In the genomic region with DNA sequence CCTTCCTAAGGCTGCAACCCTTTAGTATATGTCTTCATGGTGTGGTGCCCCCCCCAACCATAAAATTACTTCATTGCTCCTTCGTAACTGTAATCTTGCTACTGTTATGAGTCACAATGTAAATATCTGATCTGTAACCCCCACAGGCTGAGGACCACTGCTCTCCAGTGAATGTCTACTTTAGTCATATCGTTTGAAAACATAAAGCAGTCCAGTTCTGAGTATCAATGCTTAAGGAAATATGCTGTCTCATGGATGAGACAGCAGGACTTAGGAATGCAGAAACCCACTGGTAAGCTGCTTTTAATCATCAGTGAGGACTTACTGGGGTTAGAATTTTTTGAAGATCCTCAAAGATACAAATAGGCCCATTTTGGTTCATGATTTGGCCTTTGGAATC, we compare ENCODE assay signal across 13 mouse cellular contexts. TPM values are rescaled to one million over a fixed set of nuclear protein-coding genes. Genes with fewer than 3 reads are reported as not detected.
DNase-seq lines count a peak whose midpoint lies in the region; ATAC-seq and TF ChIP-seq lines count a peak whose summit lies in the region.
"Had no signal": no experiment of that assay in that cellular context is flagged by ENCODE, and none has a peak within 500 bp of the region (broad histone marks: within the 10 kb centered on the region; RNA-seq: fewer than 3 reads in every experiment).

No protein-coding gene starts in this region.

- peaks cover 29% of the 10 kb centered on the region for H3K4me1 ChIP-seq in liver, embryonic 11.5 days (replicated peaks; ENCODE audit: control insufficient read depth, insufficient read depth, low read length)
- peaks cover 35% of the 10 kb centered on the region for H3K4me1 ChIP-seq in hindbrain, embryonic 15.5 days (replicated peaks)
- H3K4me1 ChIP-seq in midbrain, postnatal 0 days (ENCODE audit: insufficient read depth, low read length), result no peaks in the 10 kb centered on the region

- TF ChIP-seq CTCF in midbrain, postnatal 0 days (IDR thresholded peaks at IDR 0.05), result no peak

- H3K9ac ChIP-seq in liver, embryonic 11.5 days (ENCODE audit: low read depth, low read length), result peak overlapping the region; percentile 25; the same call in 1 of the 2 replicates
- no peak overlapping the region for H3K9ac ChIP-seq in hindbrain, embryonic 15.5 days
- no peak overlapping the region for H3K9ac ChIP-seq in midbrain, postnatal 0 days (replicated peaks; ENCODE audit: low read length, poor library complexity, severe bottlenecking)
- H3K9ac ChIP-seq: lung, embryonic 15.5 days had no signal

- H3K36me3 ChIP-seq in liver, embryonic 11.5 days (ENCODE audit: control insufficient read depth, insufficient read depth, low read length), result no peaks in the 10 kb centered on the region; the same call in 1 of the 2 replicates
- H3K36me3 ChIP-seq in hindbrain, embryonic 15.5 days, result no peaks in the 10 kb centered on the region
- H3K36me3 ChIP-seq in midbrain, postnatal 0 days (ENCODE audit: insufficient read depth, low read length), result no peaks in the 10 kb centered on the region
- H3K36me3 ChIP-seq: lung, embryonic 15.5 days had no signal

- 0 out of 2 replicates have a peak overlapping the region, but pooled peaks have one; percentile 8 for H3K4me3 ChIP-seq in liver, embryonic 11.5 days (ENCODE audit: low read depth, low read length)
- no peak overlapping the region for H3K4me3 ChIP-seq in hindbrain, embryonic 15.5 days
- no peak overlapping the region for H3K4me3 ChIP-seq in midbrain, postnatal 0 days (ENCODE audit: low read depth, low read length)
- H3K4me3 ChIP-seq: lung, embryonic 15.5 days had no signal

- DNase-seq in liver, embryonic 11.5 days (ENCODE audit: low spot score), result no peak
- DNase-seq in liver, result no peak
- DNase-seq in c-Kit-negative CD71-positive TER-119-positive erythroid progenitor cells, embryonic 14.5 days (ENCODE audit: low read depth, low spot score), result peak; percentile 55
- no peak for DNase-seq in midbrain, postnatal 0 days (ENCODE audit: low spot score)
- DNase-seq in ovary, adult 18-20 months (ENCODE audit: low spot score), result no peak
- no peak for DNase-seq in frontal cortex, postnatal 25 days (ENCODE audit: low spot score in 2 of 2)
- DNase-seq: adrenal gland, postnatal 36 days; cerebellum, adult 18-20 months had no signal

- 52% methylated on average over 2 of the region's 2 CpGs for WGBS in liver, embryonic 11.5 days
- WGBS in hindbrain, embryonic 15.5 days, result 76% methylated on average over 2 of the region's 2 CpGs
- WGBS in midbrain, postnatal 0 days, result 71% methylated on average over 2 of the region's 2 CpGs

- H3K9me3 ChIP-seq in liver, embryonic 11.5 days (ENCODE audit: control insufficient read depth, low read length), result no peaks in the 10 kb centered on the region
- no peaks in the 10 kb centered on the region for H3K9me3 ChIP-seq in hindbrain, embryonic 15.5 days
- no peaks in the 10 kb centered on the region for H3K9me3 ChIP-seq in midbrain, postnatal 0 days (ENCODE audit: low read length)
- H3K9me3 ChIP-seq: heart, embryonic 10.5 days; lung, embryonic 15.5 days had no signal

- H3K27ac ChIP-seq in liver, embryonic 11.5 days (ENCODE audit: low read depth, low read length), result 0 out of 2 replicates have a peak overlapping the region, but pooled peaks have one; percentile 19
- no peak overlapping the region for H3K27ac ChIP-seq in hindbrain, embryonic 15.5 days (replicated peaks)
- no peak overlapping the region for H3K27ac ChIP-seq in midbrain, postnatal 0 days (ENCODE audit: low read depth, low read length)
- H3K27ac ChIP-seq: heart, embryonic 10.5 days; lung, embryonic 15.5 days; stomach, postnatal 0 days had no signal

- H3K4me2 ChIP-seq in liver, embryonic 11.5 days, result peak overlapping the region; percentile 48
- peak overlapping the region; percentile 36 for H3K4me2 ChIP-seq in hindbrain, embryonic 15.5 days
- H3K4me2 ChIP-seq in midbrain, postnatal 0 days (ENCODE audit: low read depth, low read length, poor library complexity, severe bottlenecking), result peak overlapping the region; percentile 2; the same call in 1 of the 2 replicates

- H3K27me3 ChIP-seq in liver, embryonic 11.5 days (replicated peaks; ENCODE audit: control insufficient read depth, insufficient read depth, low read length), result no peaks in the 10 kb centered on the region
- no peaks in the 10 kb centered on the region for H3K27me3 ChIP-seq in hindbrain, embryonic 15.5 days
- no peaks in the 10 kb centered on the region for H3K27me3 ChIP-seq in midbrain, postnatal 0 days (ENCODE audit: insufficient read depth, low read length)
- H3K27me3 ChIP-seq: lung, embryonic 15.5 days had no signal

- no peak for ATAC-seq in liver, embryonic 11.5 days (replicated peaks; ENCODE audit: low FRiP score)
- ATAC-seq in hindbrain, embryonic 15.5 days (ENCODE audit: low FRiP score, low read depth), result no peak
- no peak for ATAC-seq in midbrain, postnatal 0 days (ENCODE audit: low FRiP score)
- ATAC-seq: intestine, postnatal 0 days had no signal

RNA-seq across cellular contexts. Expression of gene Kif2a, which starts 2.5 kb away (rescaled TPM):
- 22.0 and 22.5 TPM in 2 replicates for polyA plus RNA-seq in liver, embryonic 11.5 days (2014; fragmentation: Nextera tagmentation; extraction: Ambion mirVana)
- 70.8 and 78.8 TPM in 2 replicates for polyA plus RNA-seq in hindbrain, embryonic 15.5 days (2015; fragmentation: Nextera tagmentation; extraction: Ambion mirVana)
- 44.4 and 58.9 TPM in 2 replicates for total RNA-seq in midbrain, postnatal 0 days (2014; rRNA removed)
- polyA plus RNA-seq in midbrain, postnatal 0 days (2015; fragmentation: Nextera tagmentation; extraction: Ambion mirVana), result 87.4 and 97.3 TPM in 2 replicates
